Mouse (Mus musculus) myocyte (in vitro differentiated cells): Measurements from ENCODE around the gene Rps3. TPM values are rescaled to one million over a fixed set of nuclear protein-coding genes. Genes with fewer than 3 reads are reported as not detected.

ENCODE experiments used
- H3K27me3 ChIP-seq: one replicate; pipeline ENCODE4 v1.6.1; 2011; ENCODE audit not compliant: control insufficient read depth, insufficient read depth, insufficient read length
- H3K36me3 ChIP-seq: one replicate; pipeline ENCODE4 v1.6.1; 2011; ENCODE audit not compliant: control insufficient read depth, insufficient read depth
- H3K4me2 ChIP-seq: one replicate; pipeline ENCODE4 v1.6.1; 2011; ENCODE audit warnings: low read depth, control low read depth
- H3K4me3 ChIP-seq: one replicate; pipeline ENCODE4 v1.5.1; 2011; ENCODE audit warnings: mild to moderate bottlenecking, control low read depth, moderate library complexity
- H3K79me2 ChIP-seq: one replicate; pipeline ENCODE4 v1.6.1; 2011; ENCODE audit not compliant: control insufficient read depth, insufficient read depth
- H3ac ChIP-seq: one replicate; pipeline ENCODE4 v1.6.1; 2011; ENCODE audit not compliant: control insufficient read depth, insufficient read length
- CEBPB ChIP-seq: IDR thresholded peaks from 2 replicates; pipeline ENCODE4 v1.6.1; 2011; ENCODE audit warnings: mild to moderate bottlenecking, moderate library complexity; ENCODE audit not compliant: poor library complexity, insufficient read depth, severe bottlenecking
- E2F4 ChIP-seq: IDR thresholded peaks from one replicate; pipeline ENCODE4 v1.6.1; 2011; ENCODE audit warnings: mild to moderate bottlenecking, control low read depth, moderate library complexity; ENCODE audit not compliant: insufficient read depth
- MAX ChIP-seq: IDR thresholded peaks from one replicate; pipeline ENCODE4 v1.6.1; 2011; ENCODE audit warnings: low read depth, mild to moderate bottlenecking, control low read depth
- MYOD1 ChIP-seq, 3 experiments: IDR thresholded peaks; one replicate each; pipeline ENCODE4 v1.6.1; 2011; ENCODE audit warnings: control low read depth in 2 of 3, low read depth in 2 of 3, mild to moderate bottlenecking in 2 of 3, moderate library complexity in 1 of 3; ENCODE audit not compliant: insufficient read length in 2 of 3, control insufficient read depth in 1 of 3
- MYOG ChIP-seq, 3 experiments: IDR thresholded peaks; one replicate each; pipeline ENCODE4 v1.6.1; 2011; ENCODE audit warnings: control low read depth in 2 of 3, low read depth in 2 of 3, mild to moderate bottlenecking in 2 of 3; ENCODE audit not compliant: insufficient read length in 2 of 3, control insufficient read depth in 1 of 3, insufficient read depth in 1 of 3
- POLR2A ChIP-seq: IDR thresholded peaks from one replicate; pipeline ENCODE4 v1.6.1; 2011; ENCODE audit warnings: low read depth, mild to moderate bottlenecking, control low read depth, moderate library complexity; ENCODE audit not compliant: insufficient read length
- POLR2AphosphoS2 ChIP-seq: IDR thresholded peaks from one replicate; pipeline ENCODE4 v1.6.1; 2011; ENCODE audit warnings: low read depth, control low read depth; ENCODE audit not compliant: insufficient read length
- REST ChIP-seq: IDR thresholded peaks from one replicate; pipeline ENCODE4 v1.6.1; 2011; ENCODE audit warnings: mild to moderate bottlenecking, control low read depth, moderate library complexity; ENCODE audit not compliant: insufficient read depth, insufficient read length
- SRF ChIP-seq: IDR thresholded peaks from one replicate; pipeline ENCODE4 v1.6.1; 2011; ENCODE audit warnings: low read depth; ENCODE audit not compliant: control insufficient read depth, insufficient read length
- TCF12 ChIP-seq: IDR thresholded peaks from one replicate; pipeline ENCODE4 v1.6.1; 2011; ENCODE audit warnings: mild to moderate bottlenecking, control low read depth; ENCODE audit not compliant: poor library complexity, insufficient read depth, severe bottlenecking
- TCF3 ChIP-seq: IDR thresholded peaks from one replicate; pipeline ENCODE4 v1.6.1; 2011; ENCODE audit warnings: low read depth, control low read depth; ENCODE audit not compliant: insufficient read length
- USF1 ChIP-seq: IDR thresholded peaks from one replicate; pipeline ENCODE4 v1.6.1; 2011; ENCODE audit warnings: low read depth, mild to moderate bottlenecking, control low read depth, moderate library complexity
- polyA plus RNA-seq: library from polyadenylated mRNA; unstranded; fragments of >200 nt; fragmentation: generic; extraction: Trizol; gene quantifications from one replicate; pipeline ENCODE4 v1.2.1, GENCODE M21; 2012; ENCODE audit warnings: missing spikeins

Gene Rps3
- polyA plus RNA-seq, 1 experiment, result 2,049 TPM

GRCm38 (mm10) chr7:99523837-99524236 is 40.3 kb upstream of the Rps3 start:
- no peak overlapping the region for H3K4me3 ChIP-seq
- no peaks in the 10 kb centered on the region for H3K79me2 ChIP-seq
- H3K4me2 ChIP-seq, result no peak overlapping the region
- no peaks in the 10 kb centered on the region for H3K36me3 ChIP-seq
- H3ac ChIP-seq, result no peak overlapping the region
- no peaks in the 10 kb centered on the region for H3K27me3 ChIP-seq
- TF ChIP-seq POLR2A (no peak), MAX (no peak), USF1 (no peak), REST (no peak), POLR2AphosphoS2 (no peak), SRF (no peak), E2F4 (no peak), TCF3 (no peak), TCF12 (no peak), MYOD1 (IDR thresholded peaks at IDR 0.05; ENCODE audit: control insufficient read depth in 1 of 3, insufficient read length in 2 of 3, low read depth in 2 of 3) (no peak), MYOG (IDR thresholded peaks at IDR 0.05; ENCODE audit: control insufficient read depth in 1 of 3, insufficient read depth in 1 of 3, insufficient read length in 2 of 3, low read depth in 2 of 3) (no peak), CEBPB (no peak)

- Histone ChIP-seq H3K79me2 (no peaks in the 10 kb centered on the region), H3K4me2 (no peak overlapping the region), H3ac (no peak overlapping the region), H3K36me3 (no peaks in the 10 kb centered on the region), H3K27me3 (no peaks in the 10 kb centered on the region), H3K4me3 (no peak overlapping the region)
- TF ChIP-seq MAX, result no peak
- no peak for TF ChIP-seq SRF
- no peak for TF ChIP-seq REST
- no peak for TF ChIP-seq TCF12
- no peak for TF ChIP-seq POLR2A
- no peak for TF ChIP-seq MYOG (IDR thresholded peaks at IDR 0.05; ENCODE audit: control insufficient read depth in 1 of 3, insufficient read depth in 1 of 3, insufficient read length in 2 of 3, low read depth in 2 of 3)
- no peak for TF ChIP-seq MYOD1 (IDR thresholded peaks at IDR 0.05; ENCODE audit: control insufficient read depth in 1 of 3, insufficient read length in 2 of 3, low read depth in 2 of 3)
- no peak for TF ChIP-seq USF1
- no peak for TF ChIP-seq CEBPB
- no peak for TF ChIP-seq POLR2AphosphoS2
- no peak for TF ChIP-seq E2F4
- no peak for TF ChIP-seq TCF3
Measured at GRCm38 (mm10) chr7:99523121-99523520, 39.6 kb upstream of the Rps3 start.

- Histone ChIP-seq H3K79me2 (no peaks in the 10 kb centered on the region), H3K4me2 (peak overlapping the region; percentile 46), H3K36me3 (no peaks in the 10 kb centered on the region), H3ac (no peak overlapping the region), H3K27me3 (no peaks in the 10 kb centered on the region), H3K4me3 (no peak overlapping the region)
- TF ChIP-seq MYOD1 (IDR thresholded peaks at IDR 0.05; ENCODE audit: control insufficient read depth in 1 of 3, insufficient read length in 2 of 3, low read depth in 2 of 3) (no peak), POLR2AphosphoS2 (no peak), CEBPB (no peak), REST (no peak), SRF (no peak), MAX (no peak), USF1 (no peak), POLR2A (no peak), TCF12 (no peak), MYOG (IDR thresholded peaks at IDR 0.05; ENCODE audit: control insufficient read depth in 1 of 3, insufficient read depth in 1 of 3, insufficient read length in 2 of 3, low read depth in 2 of 3) (no peak)
Measured at GRCm38 (mm10) chr7:99518954-99519644, 35.6 kb upstream of the Rps3 start.

- TF ChIP-seq E2F4, result no peak
- TF ChIP-seq TCF12, result no peak
- no peak for TF ChIP-seq REST
- TF ChIP-seq TCF3, result no peak
- no peak for TF ChIP-seq SRF
- no peak for TF ChIP-seq MYOG (IDR thresholded peaks at IDR 0.05; ENCODE audit: control insufficient read depth in 1 of 3, insufficient read depth in 1 of 3, insufficient read length in 2 of 3, low read depth in 2 of 3)
- TF ChIP-seq POLR2AphosphoS2, result no peak
- no peak for TF ChIP-seq MYOD1 (IDR thresholded peaks at IDR 0.05; ENCODE audit: control insufficient read depth in 1 of 3, insufficient read length in 2 of 3, low read depth in 2 of 3)
- TF ChIP-seq MAX, result no peak
- H3K4me2 ChIP-seq, result no peak overlapping the region
Measured at GRCm38 (mm10) chr7:99516814-99517157, 33.2 kb upstream of the Rps3 start.

More at GRCm38 (mm10) chr7:99516814-99517157, 33.2 kb upstream of the Rps3 start:
- no peaks in the 10 kb centered on the region for H3K79me2 ChIP-seq
- no peaks in the 10 kb centered on the region for H3K27me3 ChIP-seq
- H3K36me3 ChIP-seq, result no peaks in the 10 kb centered on the region
- no peak overlapping the region for H3K4me3 ChIP-seq
- H3ac ChIP-seq, result no peak overlapping the region
